Mouse (Mus musculus): ENCODE measurements around the gene Myo19. TPM values are rescaled to one million over a fixed set of nuclear protein-coding genes. Genes with fewer than 3 reads are reported as not detected.

The Myo19 gene
- polyA plus RNA-seq, 1 experiment from 2014 or later = 12.4 TPM

DNA sequence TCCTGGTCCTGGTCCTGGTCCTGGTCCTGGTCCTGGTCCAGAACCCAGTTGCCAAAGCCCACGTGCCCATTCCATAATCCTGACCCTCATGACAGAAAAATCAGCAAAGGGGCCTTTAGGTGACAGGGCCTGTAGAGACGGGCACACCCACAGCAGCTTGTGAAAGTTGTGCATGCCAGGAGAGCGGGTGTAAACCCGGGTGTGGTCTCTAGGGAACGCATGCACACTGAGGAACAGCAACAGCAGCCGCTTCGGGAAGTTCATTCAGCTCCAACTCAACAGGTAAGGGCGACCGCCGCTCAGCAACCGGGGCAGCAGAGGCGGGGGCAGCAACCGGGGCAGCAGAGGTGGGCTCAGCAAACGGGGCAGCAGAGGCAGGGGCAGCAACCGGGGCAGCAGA lies 13.2 kb downstream of the Myo19 start:
- ATAC-seq (replicated peaks; ENCODE audit: low FRiP score) = no peak
- no peak overlapping the region for H3K9ac ChIP-seq (ENCODE audit: low read depth, low read length)
- no peak overlapping the region for H3K27ac ChIP-seq (ENCODE audit: low read depth, low read length)
- no peaks in the 10 kb centered on the region for H3K9me3 ChIP-seq (ENCODE audit: control insufficient read depth, low read length)
- no peaks in the 10 kb centered on the region for H3K4me1 ChIP-seq (replicated peaks; ENCODE audit: control insufficient read depth, insufficient read depth, low read length)
- no peaks in the 10 kb centered on the region for H3K27me3 ChIP-seq (replicated peaks; ENCODE audit: control insufficient read depth, insufficient read depth, low read length)
- WGBS = 92% methylated on average over 13 of the region's 15 CpGs
- DNase-seq (ENCODE audit: low spot score) = no peak
- peaks cover 31% of the 10 kb centered on the region for H3K36me3 ChIP-seq (ENCODE audit: control insufficient read depth, insufficient read depth, low read length)
- H3K4me2 ChIP-seq = no peak overlapping the region
- H3K4me3 ChIP-seq (ENCODE audit: low read depth, low read length) = no peak overlapping the region

DNA sequence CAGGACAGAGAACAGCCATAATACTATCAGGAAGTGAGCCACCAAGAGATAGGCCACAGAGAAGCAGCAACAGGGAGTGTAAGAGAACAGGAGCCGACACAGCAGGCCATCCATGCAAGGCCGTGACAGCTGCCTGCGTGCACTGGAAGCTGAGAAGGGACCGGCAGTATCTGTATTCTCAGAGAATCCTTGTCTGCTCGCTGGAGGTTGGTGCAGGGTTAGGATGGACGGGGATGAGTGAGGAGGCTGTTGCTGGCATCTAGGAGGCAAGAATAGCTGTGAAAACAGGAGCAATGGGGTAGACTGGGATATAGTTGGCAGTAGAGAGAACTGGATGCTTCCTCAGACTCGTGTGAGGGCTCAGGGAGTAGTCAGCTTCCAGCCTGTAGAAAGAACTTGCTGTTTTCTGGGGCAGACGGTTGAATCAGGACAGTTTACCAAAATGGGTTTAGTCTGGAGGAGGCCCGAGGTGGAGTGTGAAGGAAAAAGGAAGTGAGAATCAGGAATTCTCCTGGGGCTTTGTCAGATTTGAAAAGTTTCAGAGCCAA lies 24.7 kb downstream of the Myo19 start:
- Histone ChIP-seq H3K36me3 (ENCODE audit: control insufficient read depth, insufficient read depth, low read length) (peaks cover 58% of the 10 kb centered on the region), H3K9ac (ENCODE audit: low read depth, low read length) (no peak overlapping the region), H3K27me3 (replicated peaks; ENCODE audit: control insufficient read depth, insufficient read depth, low read length) (no peaks in the 10 kb centered on the region), H3K9me3 (ENCODE audit: control insufficient read depth, low read length) (no peaks in the 10 kb centered on the region), H3K27ac (ENCODE audit: low read depth, low read length) (no peak overlapping the region), H3K4me2 (no peak overlapping the region), H3K4me3 (ENCODE audit: low read depth, low read length) (no peak overlapping the region), H3K4me1 (replicated peaks; ENCODE audit: control insufficient read depth, insufficient read depth, low read length) (no peaks in the 10 kb centered on the region)
- ATAC-seq (replicated peaks; ENCODE audit: low FRiP score) = no peak
- no peak for DNase-seq (ENCODE audit: low spot score)
- WGBS = 82% methylated on average over 9 of the region's 9 CpGs

DNA sequence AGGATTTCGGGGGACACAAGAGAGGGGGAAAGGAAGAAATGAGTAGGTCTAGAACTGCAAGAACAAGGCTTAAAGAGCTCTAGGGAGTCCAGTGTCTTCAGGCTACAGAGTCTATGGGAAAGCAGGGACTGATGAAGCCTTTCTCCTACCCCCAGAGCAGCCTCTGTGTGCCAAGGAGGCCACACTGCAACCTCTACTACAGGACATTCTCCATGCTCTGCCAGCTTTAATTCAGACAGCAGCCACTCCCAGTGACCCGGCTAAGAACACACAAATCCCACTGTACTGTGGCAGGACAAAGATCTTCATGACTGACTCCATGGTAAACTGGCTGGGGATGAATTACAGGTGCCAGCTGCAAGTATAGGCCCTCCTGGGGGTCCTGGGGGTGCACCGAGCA lies 27.1 kb downstream of the Myo19 start:
- H3K9ac ChIP-seq (ENCODE audit: low read depth, low read length) = no peak overlapping the region
- no peaks in the 10 kb centered on the region for H3K9me3 ChIP-seq (ENCODE audit: control insufficient read depth, low read length)
- ATAC-seq (replicated peaks; ENCODE audit: low FRiP score) = no peak
- H3K4me2 ChIP-seq = no peak overlapping the region
- H3K27ac ChIP-seq (ENCODE audit: low read depth, low read length) = no peak overlapping the region
- 90% methylated on average over 3 of the region's 3 CpGs for WGBS
- H3K4me1 ChIP-seq (replicated peaks; ENCODE audit: control insufficient read depth, insufficient read depth, low read length) = no peaks in the 10 kb centered on the region
- no peaks in the 10 kb centered on the region for H3K27me3 ChIP-seq (replicated peaks; ENCODE audit: control insufficient read depth, insufficient read depth, low read length)
- no peak for DNase-seq (ENCODE audit: low spot score)
- H3K4me3 ChIP-seq (ENCODE audit: low read depth, low read length) = no peak overlapping the region
- peaks cover 52% of the 10 kb centered on the region for H3K36me3 ChIP-seq (ENCODE audit: control insufficient read depth, insufficient read depth, low read length)

DNA sequence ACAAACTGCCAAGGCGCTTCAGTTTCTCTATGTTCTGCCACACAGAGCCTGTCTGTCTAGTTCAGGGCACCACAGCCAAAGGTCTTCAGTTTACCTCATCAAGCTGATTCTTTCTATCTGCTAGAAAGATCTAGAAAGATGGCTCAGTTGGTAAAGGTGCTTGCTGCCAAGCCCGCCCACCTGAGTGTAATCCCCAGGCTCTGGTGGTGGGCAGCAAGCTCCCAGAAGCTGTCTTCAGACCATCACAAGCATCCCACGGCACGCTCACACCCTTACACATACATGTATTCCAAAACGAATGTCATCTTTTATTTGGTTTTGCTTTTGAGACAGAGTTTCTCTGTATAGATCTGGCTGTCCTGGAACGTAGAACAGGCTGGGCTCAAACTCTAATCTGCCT lies 28.5 kb downstream of the Myo19 start:
- Histone ChIP-seq H3K36me3 (ENCODE audit: control insufficient read depth, insufficient read depth, low read length) (peaks cover 46% of the 10 kb centered on the region), H3K9me3 (ENCODE audit: control insufficient read depth, low read length) (no peaks in the 10 kb centered on the region), H3K4me3 (ENCODE audit: low read depth, low read length) (no peak overlapping the region), H3K27ac (ENCODE audit: low read depth, low read length) (no peak overlapping the region), H3K9ac (ENCODE audit: low read depth, low read length) (no peak overlapping the region), H3K4me2 (no peak overlapping the region), H3K27me3 (replicated peaks; ENCODE audit: control insufficient read depth, insufficient read depth, low read length) (no peaks in the 10 kb centered on the region), H3K4me1 (replicated peaks; ENCODE audit: control insufficient read depth, insufficient read depth, low read length) (no peaks in the 10 kb centered on the region)
- ATAC-seq (replicated peaks; ENCODE audit: low FRiP score) (no peak), DNase-seq (ENCODE audit: low spot score) (no peak)
- WGBS = 92% methylated on average over 6 of the region's 6 CpGs

DNA sequence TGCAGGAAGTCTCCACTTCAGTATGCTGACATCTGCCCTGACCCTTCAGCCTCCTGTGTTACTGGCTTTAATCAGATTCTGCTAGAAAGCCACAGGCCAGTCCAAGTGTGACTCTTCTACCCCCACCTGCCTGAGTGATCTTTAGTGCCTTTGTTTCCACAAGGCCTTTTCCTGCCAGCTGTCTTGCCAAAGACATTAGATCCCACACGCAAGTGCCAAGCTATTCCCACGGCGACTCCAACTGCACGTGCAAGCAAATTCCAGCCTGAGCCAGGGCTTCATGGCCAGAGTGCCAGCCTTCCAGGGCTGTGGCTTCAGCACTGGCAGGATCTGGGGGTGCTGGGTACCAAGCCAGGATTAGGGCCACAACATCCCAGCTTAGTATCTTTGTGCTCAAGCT lies 30.5 kb downstream of the Myo19 start:
- 91% methylated on average over 4 of the region's 4 CpGs for WGBS
- ATAC-seq (replicated peaks; ENCODE audit: low FRiP score) (no peak), DNase-seq (ENCODE audit: low spot score) (no peak)
- Histone ChIP-seq H3K4me2 (no peak overlapping the region), H3K36me3 (ENCODE audit: control insufficient read depth, insufficient read depth, low read length) (peaks cover 34% of the 10 kb centered on the region), H3K27ac (ENCODE audit: low read depth, low read length) (no peak overlapping the region), H3K4me3 (ENCODE audit: low read depth, low read length) (no peak overlapping the region), H3K27me3 (replicated peaks; ENCODE audit: control insufficient read depth, insufficient read depth, low read length) (no peaks in the 10 kb centered on the region), H3K9me3 (ENCODE audit: control insufficient read depth, low read length) (no peaks in the 10 kb centered on the region), H3K9ac (ENCODE audit: low read depth, low read length) (no peak overlapping the region), H3K4me1 (replicated peaks; ENCODE audit: control insufficient read depth, insufficient read depth, low read length) (no peaks in the 10 kb centered on the region)

DNA sequence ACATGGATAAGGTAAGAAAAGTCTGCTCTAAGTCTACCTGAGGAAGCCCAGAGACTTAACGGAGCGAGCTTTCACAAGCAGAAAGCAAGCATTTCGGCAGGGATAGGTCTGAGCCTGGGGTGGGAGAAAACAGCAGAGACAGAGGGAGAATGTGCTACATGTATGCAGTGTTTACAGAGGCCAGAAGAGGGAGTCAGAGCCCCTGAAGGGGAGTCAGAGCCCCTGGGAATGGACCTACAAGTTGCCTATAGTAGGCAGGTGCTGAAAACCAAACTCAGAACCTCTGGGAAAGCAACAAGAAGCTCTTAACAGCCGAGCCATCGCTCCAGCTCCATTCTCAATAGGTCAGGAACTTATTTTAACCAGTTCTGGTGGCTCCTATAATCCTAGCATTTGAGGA lies 34.7 kb downstream of the Myo19 start:
- WGBS = 78% methylated on average over 5 of the region's 5 CpGs
- no peaks in the 10 kb centered on the region for H3K27me3 ChIP-seq (replicated peaks; ENCODE audit: control insufficient read depth, insufficient read depth, low read length)
- H3K27ac ChIP-seq (ENCODE audit: low read depth, low read length) = no peak overlapping the region
- H3K9me3 ChIP-seq (ENCODE audit: control insufficient read depth, low read length) = no peaks in the 10 kb centered on the region
- H3K4me1 ChIP-seq (replicated peaks; ENCODE audit: control insufficient read depth, insufficient read depth, low read length) = peaks cover 5% of the 10 kb centered on the region
- H3K4me2 ChIP-seq = peak overlapping the region; percentile 57
- peak overlapping the region; percentile 83 for H3K4me3 ChIP-seq (ENCODE audit: low read depth, low read length)
- no peak overlapping the region for H3K9ac ChIP-seq (ENCODE audit: low read depth, low read length)
- DNase-seq (ENCODE audit: low spot score) = no peak
- no peak for ATAC-seq (replicated peaks; ENCODE audit: low FRiP score)
- H3K36me3 ChIP-seq (ENCODE audit: control insufficient read depth, insufficient read depth, low read length) = peaks cover 15% of the 10 kb centered on the region

DNA sequence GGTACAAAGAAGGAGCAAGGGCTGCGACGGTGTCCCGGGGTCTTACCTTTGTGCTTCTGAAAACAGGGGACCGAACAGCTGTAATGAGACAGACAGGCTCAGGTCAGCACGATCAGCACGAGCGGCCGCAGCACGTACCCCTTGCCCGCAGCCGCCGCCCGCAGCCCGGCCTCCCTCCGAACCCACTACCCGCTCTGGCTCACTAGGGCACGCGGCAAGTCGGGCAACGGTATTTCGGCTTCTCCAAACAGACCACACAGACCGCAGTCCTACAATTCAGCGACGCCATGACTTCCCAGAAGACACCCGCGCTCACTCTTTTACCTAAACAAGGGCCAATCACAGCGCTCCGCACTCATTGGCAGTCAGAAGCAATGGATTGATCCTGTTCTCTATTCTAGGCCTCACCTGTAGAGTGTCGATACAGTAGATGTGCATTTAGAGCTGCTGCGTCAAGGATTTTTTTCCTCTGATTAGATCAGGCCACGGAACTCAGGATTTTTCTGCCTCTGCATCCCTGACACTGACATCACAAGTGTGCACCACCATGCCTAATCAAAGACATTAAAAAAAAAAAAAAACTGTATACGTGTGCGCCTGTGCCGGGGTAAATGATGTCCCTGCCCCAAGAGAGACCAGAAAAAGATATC lies 36.2 kb downstream of the Myo19 start, which contains the start of gene Znhit3:
TSS of gene Znhit3 (minus strand) at position 314 of the 650 bp plus-strand sequence.
- Histone ChIP-seq H3K9me3 (ENCODE audit: control insufficient read depth, low read length) (no peaks in the 10 kb centered on the region), H3K4me2 (peak within 1 kb of the TSS; percentile 57), H3K27ac (ENCODE audit: low read depth, low read length) (peak within 1 kb of the TSS; percentile 6; the same call in 1 of the 2 replicates), H3K27me3 (replicated peaks; ENCODE audit: control insufficient read depth, insufficient read depth, low read length) (no peaks in the 10 kb centered on the region), H3K4me1 (replicated peaks; ENCODE audit: control insufficient read depth, insufficient read depth, low read length) (peaks cover 5% of the 10 kb centered on the region), H3K9ac (ENCODE audit: low read depth, low read length) (peak within 1 kb of the TSS; percentile 83), H3K36me3 (ENCODE audit: control insufficient read depth, insufficient read depth, low read length) (peaks cover 8% of the 10 kb centered on the region), H3K4me3 (ENCODE audit: low read depth, low read length) (peak within 1 kb of the TSS; percentile 83)
- DNase-seq (ENCODE audit: low spot score) (peak; percentile 71), ATAC-seq (replicated peaks; ENCODE audit: low FRiP score) (peak; percentile 82)
- WGBS = 4% methylated on average over 34 of the region's 34 CpGs

DNA sequence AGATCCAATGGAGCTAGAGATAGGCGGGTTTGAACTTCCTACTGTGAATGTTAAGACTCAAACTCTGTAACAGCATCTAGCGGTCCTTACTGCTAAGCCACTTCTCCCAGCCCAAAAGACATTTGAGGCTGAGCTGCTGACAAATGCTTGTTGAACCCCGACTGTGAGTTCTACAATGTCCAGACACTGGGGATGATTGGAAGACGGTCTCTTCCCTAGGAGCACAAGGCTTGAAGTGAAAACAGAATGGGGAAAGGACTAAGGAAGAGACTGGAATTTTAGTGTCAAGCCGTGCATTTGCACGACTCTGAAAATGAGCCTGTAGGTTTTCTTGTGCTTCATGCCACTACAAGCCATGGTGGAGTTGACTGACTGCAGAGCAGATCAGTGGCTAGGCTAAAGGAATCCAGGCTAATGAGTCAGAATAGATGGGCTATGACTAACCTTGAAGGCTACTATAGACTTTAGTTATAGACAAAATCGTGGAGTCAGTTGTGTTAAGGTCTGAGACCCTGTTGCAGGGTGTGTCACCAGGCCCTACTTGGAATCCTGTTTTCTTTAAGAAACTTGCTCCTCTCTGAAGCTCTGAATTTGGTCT lies 36.9 kb downstream of the Myo19 start:
- no peak overlapping the region for H3K27ac ChIP-seq (ENCODE audit: low read depth, low read length)
- WGBS = 61% methylated on average over 7 of the region's 7 CpGs
- H3K4me3 ChIP-seq (ENCODE audit: low read depth, low read length) = peak overlapping the region; percentile 83

DNA sequence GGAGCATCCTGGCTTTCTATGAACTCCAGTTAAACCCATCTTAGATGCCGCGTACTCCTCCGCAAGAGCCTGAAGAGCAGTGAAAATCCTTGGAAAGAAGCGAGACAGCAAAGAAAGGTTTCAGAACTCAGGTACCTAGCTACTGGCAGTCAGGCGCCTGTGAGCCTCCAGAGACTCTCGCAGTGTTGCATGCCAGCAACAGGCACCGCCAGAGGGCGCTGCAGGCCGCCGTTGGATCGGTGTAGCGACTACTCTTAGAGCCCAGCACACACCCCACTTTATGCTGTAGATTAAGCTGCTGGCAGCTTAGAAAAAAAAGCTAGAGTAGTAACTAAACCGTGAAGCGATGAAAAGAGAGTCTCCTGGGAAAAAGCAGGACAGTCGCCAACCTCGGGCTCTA lies 38.5 kb downstream of the Myo19 start:
- peak; percentile 80 for ATAC-seq (replicated peaks; ENCODE audit: low FRiP score)
- peak; percentile 84 for DNase-seq (ENCODE audit: low spot score)
- Histone ChIP-seq H3K4me3 (ENCODE audit: low read depth, low read length) (no peak overlapping the region), H3K36me3 (ENCODE audit: control insufficient read depth, insufficient read depth, low read length) (no peaks in the 10 kb centered on the region), H3K27ac (ENCODE audit: low read depth, low read length) (no peak overlapping the region), H3K27me3 (replicated peaks; ENCODE audit: control insufficient read depth, insufficient read depth, low read length) (no peaks in the 10 kb centered on the region), H3K4me2 (peak overlapping the region; percentile 51), H3K4me1 (replicated peaks; ENCODE audit: control insufficient read depth, insufficient read depth, low read length) (peaks cover 5% of the 10 kb centered on the region), H3K9me3 (ENCODE audit: control insufficient read depth, low read length) (no peaks in the 10 kb centered on the region), H3K9ac (ENCODE audit: low read depth, low read length) (0 out of 2 replicates have a peak overlapping the region, but pooled peaks have one; percentile 41)
- WGBS = 7% methylated on average over 16 of the region's 16 CpGs

More for the DNA sequence above, 36.9 kb downstream of the Myo19 start:
- no peak for DNase-seq (ENCODE audit: low spot score)
- Histone ChIP-seq H3K4me2 (peak overlapping the region; percentile 57), H3K9ac (ENCODE audit: low read depth, low read length) (peak overlapping the region; percentile 83), H3K27me3 (replicated peaks; ENCODE audit: control insufficient read depth, insufficient read depth, low read length) (no peaks in the 10 kb centered on the region), H3K4me1 (replicated peaks; ENCODE audit: control insufficient read depth, insufficient read depth, low read length) (peaks cover 5% of the 10 kb centered on the region), H3K9me3 (ENCODE audit: control insufficient read depth, low read length) (no peaks in the 10 kb centered on the region), H3K36me3 (ENCODE audit: control insufficient read depth, insufficient read depth, low read length) (peaks cover 8% of the 10 kb centered on the region)
- no peak for ATAC-seq (replicated peaks; ENCODE audit: low FRiP score)

Measured in liver, embryonic 11.5 days (tissue).